8 mouse cellular contexts compared by ENCODE assay signal in the genomic region with DNA sequence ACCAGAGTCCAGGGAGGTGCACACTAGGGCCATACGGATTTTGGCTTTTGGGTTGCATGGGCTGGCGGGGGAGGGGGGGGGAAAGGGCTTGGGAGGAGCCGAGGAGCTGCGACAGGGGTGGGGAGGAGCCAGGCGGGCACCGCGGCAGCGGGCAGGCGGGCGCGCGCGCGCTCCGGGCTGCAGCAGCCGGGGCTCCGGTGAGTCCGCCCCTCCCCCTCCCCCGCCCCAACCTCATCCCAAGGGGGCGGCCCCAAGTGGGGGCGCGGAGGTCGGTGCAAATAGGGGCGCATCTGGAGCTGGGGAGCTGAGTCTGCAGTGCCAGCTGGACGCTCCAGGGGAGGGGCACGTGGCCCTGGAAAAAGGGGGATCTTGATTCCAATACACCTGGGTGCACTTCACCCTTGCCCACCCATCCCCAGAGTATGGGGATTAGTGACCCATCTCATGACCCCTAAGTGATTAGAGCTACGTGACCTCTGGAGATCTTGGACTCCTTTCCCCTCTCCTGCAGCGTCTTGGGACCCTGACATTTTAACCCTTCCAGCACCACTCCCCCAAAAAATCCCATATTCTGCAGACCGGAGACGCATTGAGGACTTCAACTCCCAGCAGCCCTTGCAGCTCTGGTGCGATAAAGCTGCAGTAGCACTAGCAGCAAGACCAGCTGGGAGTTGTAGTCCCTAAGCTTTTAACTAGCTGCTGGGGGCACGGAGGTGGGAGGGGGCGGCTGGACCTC. TPM values are rescaled to one million over a fixed set of nuclear protein-coding genes. Genes with fewer than 3 reads are reported as not detected.
DNase-seq lines count a peak whose midpoint lies in the region; ATAC-seq and TF ChIP-seq lines count a peak whose summit lies in the region.

Syt3 (plus strand) TSS at position 123 of the 736 bp plus-strand sequence.

- peaks cover 2% of the 10 kb centered on the region; the same call in 1 of the 2 replicates for H3K4me1 ChIP-seq in spleen, adult 2 months (ENCODE audit: control insufficient read depth, insufficient read depth, insufficient read length)
- no peaks in the 10 kb centered on the region for H3K4me1 ChIP-seq in intestine, postnatal 0 days (replicated peaks; ENCODE audit: control insufficient read depth, insufficient read depth, low read length)

- DNase-seq in spleen, adult 2 months (ENCODE audit: low read depth in 1 of 2, low spot score in 2 of 2): peak in 1 of 2 experiments; percentile 21
- DNase-seq in spleen, postnatal 4 days (ENCODE audit: low spot score in 2 of 2): no peak
- DNase-seq in embryo, embryonic 11 days: peak; percentile 86
- peak; percentile 29 to 50 for DNase-seq in gastrocnemius, postnatal 36 days
- DNase-seq in left cerebral cortex, postnatal 36 days (ENCODE audit: low spot score in 2 of 2): peak; percentile 73 to 79
- DNase-seq in mesoderm, embryonic 11.5 days (ENCODE audit: low read depth, low spot score): peak; percentile 73
- peak; percentile 70 for DNase-seq in right cerebral cortex, postnatal 4 days

- peak within 1 kb of the TSS; percentile 27; the same call in 1 of the 2 replicates for H3K4me3 ChIP-seq in spleen, adult 2 months (ENCODE audit: extremely low read depth, insufficient read depth, insufficient read length)
- H3K4me3 ChIP-seq in intestine, postnatal 0 days (ENCODE audit: low read depth, low read length): peak within 1 kb of the TSS; percentile 46

- peak; percentile 79 for ATAC-seq in intestine, postnatal 0 days

- TF ChIP-seq POLR2A in spleen, adult 2 months (IDR thresholded peaks at IDR 0.05; ENCODE audit: low read depth, low read length): no peak

- H3K27ac ChIP-seq in spleen, adult 2 months (ENCODE audit: insufficient read depth, low read length): no peak within 1 kb of the TSS
- no peak within 1 kb of the TSS for H3K27ac ChIP-seq in intestine, postnatal 0 days (ENCODE audit: low read depth, low read length)

- H3K9me3 ChIP-seq in intestine, postnatal 0 days (ENCODE audit: control insufficient read depth): no peaks in the 10 kb centered on the region

- TF ChIP-seq CTCF in spleen, adult 2 months (IDR thresholded peaks at IDR 0.05; ENCODE audit: extremely low read depth, insufficient read depth, insufficient read length, insufficient replicate concordance): no peak
- TF ChIP-seq CTCF in intestine, postnatal 0 days (IDR thresholded peaks at IDR 0.05; ENCODE audit: low read depth): no peak

- H3K4me2 ChIP-seq in intestine, postnatal 0 days (replicated peaks; ENCODE audit: low read depth): peak within 1 kb of the TSS; percentile 85

- no peaks in the 10 kb centered on the region for H3K36me3 ChIP-seq in spleen, adult 2 months (ENCODE audit: control insufficient read depth, insufficient read depth, low read length)
- H3K36me3 ChIP-seq in intestine, postnatal 0 days (ENCODE audit: control insufficient read depth, insufficient read depth): no peaks in the 10 kb centered on the region

- intact Hi-C loops in gastrocnemius, postnatal 36 days (cut with DNase I): no loop called here
- intact Hi-C loops in left cerebral cortex, postnatal 36 days (cut with DNase I): loop anchor here (5.0 kb wide), 1 partner anchor 58 kb away; no protein-coding TSS in a partner anchor

- H3K9ac ChIP-seq in intestine, postnatal 0 days (ENCODE audit: low read depth, low read length): no peak within 1 kb of the TSS

- 2% methylated on average over 27 of the region's 33 CpGs for WGBS in spleen, adult 2 months
- WGBS in intestine, postnatal 0 days: under 1% methylated on average over 31 of the region's 33 CpGs

- peaks cover 5% of the 10 kb centered on the region; the same call in 1 of the 2 replicates for H3K27me3 ChIP-seq in spleen, adult 2 months (ENCODE audit: control insufficient read depth, insufficient read depth, low read length)
- peaks cover 18% of the 10 kb centered on the region; the same call in 1 of the 2 replicates for H3K27me3 ChIP-seq in intestine, postnatal 0 days (replicated peaks; ENCODE audit: control insufficient read depth, insufficient read depth, low read length)

RNA-seq across cellular contexts. Expression of gene Syt3, which starts in this region (rescaled TPM):
- polyA plus RNA-seq in spleen, adult 2 months (2012; rRNA removed): 1.2 and 2.5 TPM in 2 replicates
- 1 to 10 TPM; 1.6 to 2.1 TPM for total RNA-seq in gastrocnemius, postnatal 36 days (2021)
- polyA plus RNA-seq in intestine, postnatal 0 days (2015; fragmentation: Nextera tagmentation; extraction: Ambion mirVana): 0.55 and 0.58 TPM in 2 replicates
- total RNA-seq in left cerebral cortex, postnatal 36 days (2021): 10 to 100 TPM; 58.3 to 70.5 TPM

Comparison
In these comparisons a context has a peak if more than half of its experiments do, and no peak if none do; other contexts are left out.
1. RNA of gene Syt3 (total RNA-seq): 58.3 to 70.5 TPM in left cerebral cortex, postnatal 36 days; 1.6 to 2.1 TPM in gastrocnemius, postnatal 36 days; every median in the first group is over 10 times any median in the second.
2. Peak in ATAC-seq, H3K4me3 ChIP-seq and H3K4me2 ChIP-seq in intestine, postnatal 0 days; RNA of the gene not detected or under 1 TPM.
3. DNase-seq: peak in embryo, embryonic 11 days (single experiment), gastrocnemius, postnatal 36 days (2 of 2), left cerebral cortex, postnatal 36 days (2 of 2), mesoderm, embryonic 11.5 days (single experiment) and right cerebral cortex, postnatal 4 days (single experiment); none in spleen, postnatal 4 days (0 of 2).